Mouse (Mus musculus): ENCODE results near the gene Cfap61. TPM values are rescaled to one million over a fixed set of nuclear protein-coding genes. Genes with fewer than 3 reads are reported as not detected.
A peak's percentile ranks its signal among the peaks of the same experiment; 100 is the strongest.

The Cfap61 gene
- total RNA-seq, 2 experiments from 2014 or later = not detected

GRCm38 (mm10) chr2:146220591-146221075, 286.0 kb downstream of the Cfap61 start:
- DNase-seq (ENCODE audit: low spot score in 2 of 2) = no peak

GRCm38 (mm10) chr2:146221076-146221928, 286.7 kb downstream of the Cfap61 start, which contains the start of gene Insm1:
Insm1 (plus strand) TSS chr2:146221921.
- peak; percentile 20 to 45 for DNase-seq (ENCODE audit: low spot score in 2 of 2)

DNA sequence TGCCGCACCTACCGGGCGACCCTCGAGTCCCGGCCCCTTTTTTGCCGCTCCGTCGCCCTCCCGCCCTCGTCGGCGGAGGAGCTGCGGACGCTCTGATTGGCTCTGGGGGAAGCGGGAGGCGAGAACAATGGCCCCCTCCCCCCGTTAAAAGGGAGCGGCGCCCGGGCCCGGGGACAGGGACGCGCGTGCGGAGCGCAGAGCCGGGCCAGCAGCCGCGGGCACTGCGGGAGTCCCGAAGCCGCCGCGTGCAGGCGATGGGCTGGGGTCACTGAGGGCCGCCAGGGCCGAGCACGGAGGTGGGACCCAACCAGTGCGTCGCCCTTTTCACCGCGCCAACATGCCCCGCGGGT, 287.3 kb downstream of the Cfap61 start:
- DNase-seq (ENCODE audit: low spot score in 2 of 2) = peak in 1 of 2 experiments; percentile 20

GRCm38 (mm10) chr2:146222279-146223175, 287.9 kb downstream of the Cfap61 start:
- no peak for DNase-seq (ENCODE audit: low spot score in 2 of 2)

GRCm38 (mm10) chr2:146223176-146223905, 288.8 kb downstream of the Cfap61 start:
- peak in 1 of 2 experiments; percentile 11 for DNase-seq (ENCODE audit: low spot score in 2 of 2)

DNA sequence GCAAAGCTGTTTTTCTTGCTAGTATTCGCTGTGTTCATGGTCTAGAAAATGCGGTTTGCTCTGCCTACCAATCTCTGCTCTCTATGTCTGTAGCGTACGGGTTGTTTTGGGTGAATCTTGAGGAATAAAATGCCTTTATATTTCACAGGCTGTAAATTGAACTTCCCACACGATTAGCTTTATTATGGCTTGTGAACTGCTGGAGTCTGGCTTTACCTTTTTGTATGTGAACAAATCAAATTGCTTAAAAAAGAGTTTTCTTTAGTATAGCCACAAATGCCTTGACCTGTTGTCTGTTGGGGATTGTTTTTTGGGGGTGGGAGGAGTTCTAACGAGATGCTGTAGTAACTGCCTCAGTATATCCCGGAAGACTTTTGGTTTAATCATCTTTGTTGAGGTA, 289.6 kb downstream of the Cfap61 start:
- DNase-seq (ENCODE audit: low spot score in 2 of 2) = no peak

- no peak for DNase-seq (ENCODE audit: low spot score in 2 of 2)
Observed at GRCm38 (mm10) chr2:146225818-146226217, 291.2 kb downstream of the Cfap61 start.

DNA sequence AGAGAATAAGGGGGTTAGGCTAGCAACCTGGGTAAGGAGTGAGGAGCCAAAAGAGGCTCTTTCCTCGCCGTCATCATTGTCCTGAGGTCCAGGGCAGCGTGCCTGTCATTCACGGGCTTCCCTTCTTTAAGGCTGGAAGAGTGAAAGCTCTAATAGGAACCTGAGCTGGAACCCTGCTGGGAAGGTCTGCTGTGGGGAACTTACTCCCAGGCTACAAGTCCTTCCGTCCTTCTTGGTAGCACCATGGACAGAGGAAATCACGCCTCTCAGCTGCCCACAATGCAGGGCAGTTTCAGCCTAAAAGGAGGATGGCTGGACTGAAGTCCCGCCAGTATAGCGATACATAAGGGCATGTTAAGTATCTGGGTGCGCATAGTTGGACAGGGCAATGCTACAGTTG, 291.9 kb downstream of the Cfap61 start:
- peak; percentile 21 to 36 for DNase-seq (ENCODE audit: low spot score in 2 of 2)

- no peak for DNase-seq (ENCODE audit: low spot score in 2 of 2)
Observed at GRCm38 (mm10) chr2:146227646-146228045, 293.1 kb downstream of the Cfap61 start.

- DNase-seq (ENCODE audit: low spot score in 2 of 2) = no peak
Observed at GRCm38 (mm10) chr2:146228435-146228834, 293.9 kb downstream of the Cfap61 start.

DNA sequence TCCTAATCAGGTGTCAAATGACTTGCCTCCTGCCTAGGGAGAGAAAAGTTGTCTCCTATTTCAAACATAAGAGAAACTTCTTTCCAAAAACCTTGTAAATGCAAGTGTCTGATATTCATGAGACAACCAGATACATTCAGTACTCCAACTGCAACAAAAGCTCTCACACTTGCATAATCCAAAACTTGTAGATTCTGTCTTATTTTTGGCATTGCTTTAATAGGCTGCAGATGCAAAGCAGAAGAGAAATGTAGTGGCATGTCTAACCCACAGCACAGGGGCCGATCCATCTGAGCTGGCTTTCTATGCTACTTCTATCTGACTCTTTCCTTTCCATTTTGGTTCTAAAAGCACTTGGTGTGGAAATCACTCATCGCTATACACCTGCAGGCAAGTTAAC, 296.9 kb downstream of the Cfap61 start:
- DNase-seq (ENCODE audit: low spot score in 2 of 2) = no peak

GRCm38 (mm10) chr2:146239196-146239747, 304.7 kb downstream of the Cfap61 start:
- DNase-seq (ENCODE audit: low spot score in 2 of 2) = no peak

DNA sequence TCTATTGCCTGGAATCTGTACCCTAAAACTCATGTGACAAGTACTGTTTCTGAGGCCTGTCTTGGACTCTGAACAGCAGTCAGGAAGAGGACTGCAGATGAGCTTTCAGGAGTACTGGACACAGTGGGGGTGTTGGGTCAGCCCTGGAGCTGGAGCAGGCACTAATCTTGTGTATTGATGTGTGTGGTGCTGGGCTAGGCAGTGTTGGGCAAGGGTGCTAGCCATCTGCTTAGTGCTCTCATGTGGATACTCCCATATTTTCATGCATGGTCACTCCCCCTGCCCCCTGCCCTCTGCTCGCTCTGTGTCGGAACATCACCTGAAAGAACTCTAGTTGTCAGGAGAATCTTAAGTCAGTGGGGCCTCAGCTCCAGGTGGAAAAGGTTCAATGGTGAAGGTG, 309.5 kb downstream of the Cfap61 start:
- DNase-seq (ENCODE audit: low spot score in 2 of 2) = no peak

GRCm38 (mm10) chr2:146245401-146245800, 310.8 kb downstream of the Cfap61 start:
- DNase-seq (ENCODE audit: low spot score in 2 of 2) = no peak

DNA sequence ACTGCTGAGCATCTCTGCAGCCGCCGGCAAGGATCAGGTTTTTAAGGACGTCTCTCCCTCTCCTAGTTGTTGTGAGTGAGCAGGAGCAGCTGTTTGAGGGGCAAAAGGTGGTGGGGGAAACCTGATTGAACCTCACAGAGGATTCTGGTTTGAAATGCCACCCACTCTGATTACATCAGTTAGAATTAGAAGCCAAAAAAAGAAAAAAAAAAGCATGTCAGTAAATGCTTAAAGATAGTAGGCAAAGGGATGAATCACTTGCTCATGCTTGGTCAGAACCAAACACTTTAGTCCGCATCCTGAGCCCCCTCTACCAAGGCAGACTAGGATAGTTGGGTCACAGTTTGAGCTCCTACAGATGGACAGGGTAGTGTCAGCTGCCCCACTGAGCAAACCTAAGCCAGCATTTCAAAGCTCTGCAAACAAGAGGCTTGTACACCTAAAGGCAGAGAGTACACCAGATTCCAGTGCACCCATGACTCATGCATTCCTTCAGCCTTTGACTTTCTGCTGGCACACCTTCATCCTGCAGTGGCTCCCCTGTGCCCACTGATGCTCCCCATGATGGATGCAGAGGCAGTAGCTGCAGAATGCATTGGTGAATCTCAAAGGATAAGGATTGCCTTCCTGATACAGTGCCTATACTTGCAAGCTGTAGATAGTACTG, 312.0 kb downstream of the Cfap61 start:
- no peak for DNase-seq (ENCODE audit: low spot score in 2 of 2)

DNA sequence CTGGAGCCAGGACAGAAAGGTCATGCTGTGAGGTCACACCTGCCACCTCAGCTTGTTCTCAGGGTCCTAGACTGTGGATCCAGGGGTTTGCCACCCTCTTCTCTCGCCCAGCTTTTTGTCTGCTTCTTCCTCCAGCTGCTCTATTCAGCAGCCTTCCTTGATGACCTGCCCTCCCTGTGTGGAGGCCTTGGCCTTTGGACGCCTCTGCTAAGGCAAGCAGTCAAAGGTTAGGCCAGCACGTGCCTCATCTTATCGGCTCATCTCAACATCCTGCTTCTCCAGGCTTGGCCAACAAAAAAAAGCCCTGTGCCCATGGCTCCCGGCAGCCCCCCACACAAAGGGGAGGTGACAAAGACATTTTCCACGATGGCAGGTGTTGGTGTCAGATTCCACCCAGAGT, 313.0 kb downstream of the Cfap61 start:
- no peak for DNase-seq (ENCODE audit: low spot score in 2 of 2)

DNA sequence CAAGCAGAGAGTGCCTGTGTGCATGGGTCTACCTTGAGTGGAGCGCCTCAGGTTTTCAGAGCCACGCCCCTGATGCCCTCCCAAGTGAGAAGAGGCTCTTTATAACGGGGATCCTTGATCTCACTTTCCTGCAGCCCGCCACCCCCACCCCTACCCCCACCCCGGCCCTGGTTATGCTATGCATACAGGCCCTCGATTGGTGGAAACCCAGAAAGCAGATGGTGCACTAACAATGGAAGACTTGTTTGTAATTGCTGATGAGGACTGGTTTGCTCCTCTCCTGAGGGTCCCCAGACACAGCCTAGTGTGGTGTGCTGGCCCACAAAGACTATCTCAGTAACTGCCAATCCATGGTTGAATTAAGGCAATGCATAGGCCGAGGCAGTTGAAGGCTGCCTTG, 314.4 kb downstream of the Cfap61 start:
- DNase-seq (ENCODE audit: low spot score in 2 of 2) = no peak

GRCm38 (mm10) chr2:146250236-146250904, 315.8 kb downstream of the Cfap61 start:
- no peak for DNase-seq (ENCODE audit: low spot score in 2 of 2)

DNA sequence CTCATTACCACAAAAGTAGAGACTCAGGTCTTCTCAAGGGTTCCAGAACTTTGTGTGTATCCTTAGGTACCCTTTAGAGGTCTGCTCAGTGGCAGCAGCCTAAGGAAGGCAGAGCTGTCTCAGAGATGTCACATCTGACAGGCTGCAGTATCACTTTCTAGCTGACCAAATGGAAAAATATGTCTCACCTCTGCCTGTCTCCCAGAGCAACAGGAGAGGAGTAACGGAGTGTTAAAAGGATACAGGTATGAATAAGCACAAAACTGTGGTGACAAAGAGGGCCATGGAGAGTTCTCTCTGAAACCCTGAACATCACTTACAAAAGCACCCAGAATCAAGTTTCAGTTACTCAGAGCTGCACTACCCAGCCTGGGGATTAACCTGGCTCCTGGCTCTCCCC, 319.8 kb downstream of the Cfap61 start:
- no peak for DNase-seq (ENCODE audit: low spot score in 2 of 2)

DNA sequence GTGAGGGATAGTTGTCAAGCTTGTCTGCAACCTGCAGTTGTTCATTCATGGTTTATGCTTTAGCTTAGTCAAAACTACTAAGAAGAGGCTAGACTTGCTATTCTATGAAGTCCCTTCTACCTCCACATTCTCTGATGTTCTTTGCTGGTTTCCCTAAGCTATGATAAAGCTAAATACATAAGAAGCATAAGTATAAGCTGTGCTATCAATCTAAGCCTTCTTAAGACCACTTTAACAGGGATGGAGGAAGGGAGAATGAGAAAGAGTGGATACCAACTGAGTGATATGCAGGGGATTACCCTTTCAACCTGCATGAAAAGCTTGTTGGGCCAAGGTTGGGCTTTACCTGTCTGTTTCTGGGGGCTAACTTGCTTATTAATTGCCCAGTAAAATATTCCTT, 321.1 kb downstream of the Cfap61 start:
- DNase-seq (ENCODE audit: low spot score in 2 of 2) = no peak
